Mouse (Mus musculus): ENCODE data around the gene Tnfsf12. TPM values are rescaled to one million over a fixed set of nuclear protein-coding genes. Genes with fewer than 3 reads are reported as not detected.
A peak's percentile ranks its signal among the peaks of the same experiment; 100 is the strongest.

Gene Tnfsf12
- polyA plus RNA-seq, 1 experiment = 3.3 TPM

DNA sequence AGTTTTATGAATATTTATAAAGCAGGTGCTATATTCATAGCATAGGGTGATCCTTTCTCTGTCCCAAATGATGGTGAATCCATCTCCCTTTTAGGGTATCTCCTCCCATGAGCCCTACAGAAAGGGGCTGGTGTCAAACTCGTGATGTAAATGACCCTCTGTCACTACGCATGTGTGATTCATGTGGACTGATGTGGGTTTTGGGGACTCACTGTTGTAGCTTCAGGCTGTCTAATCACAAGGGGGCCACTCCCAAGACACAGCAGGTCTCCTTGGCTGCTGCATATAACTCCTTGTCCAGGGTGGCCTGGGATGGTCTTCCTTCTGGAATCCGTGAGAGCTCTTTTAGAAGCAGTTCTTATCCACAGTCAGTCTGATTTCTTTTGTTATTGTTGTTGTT is 14.8 kb upstream of the Tnfsf12 start:
- no peak for TF ChIP-seq POLR2A (IDR thresholded peaks at IDR 0.05; ENCODE audit: control insufficient read depth, low read depth, low read length)
- TF ChIP-seq CTCF (IDR thresholded peaks at IDR 0.05; ENCODE audit: control insufficient read depth, insufficient read depth, insufficient replicate concordance, low read depth, low read length) = no peak
- Histone ChIP-seq H3K36me3 (ENCODE audit: control insufficient read depth, insufficient read depth, low read length) (no peaks in the 10 kb centered on the region), H3K4me3 (ENCODE audit: control insufficient read depth, low read depth, low read length) (no peak overlapping the region), H3K4me1 (ENCODE audit: control insufficient read depth, insufficient read depth, low read length) (peaks cover 4% of the 10 kb centered on the region), H3K27ac (ENCODE audit: control insufficient read depth, insufficient read depth, low read depth, low read length) (no peak overlapping the region), H3K27me3 (ENCODE audit: control insufficient read depth, insufficient read depth, low read length) (no peaks in the 10 kb centered on the region)

GRCm38 (mm10) chr11:69709554-69710446 is 14.2 kb upstream of the Tnfsf12 start:
- H3K36me3 ChIP-seq (ENCODE audit: control insufficient read depth, insufficient read depth, low read length) = no peaks in the 10 kb centered on the region
- no peaks in the 10 kb centered on the region for H3K27me3 ChIP-seq (ENCODE audit: control insufficient read depth, insufficient read depth, low read length)
- no peak overlapping the region for H3K4me3 ChIP-seq (ENCODE audit: control insufficient read depth, low read depth, low read length)
- TF ChIP-seq POLR2A (IDR thresholded peaks at IDR 0.05; ENCODE audit: control insufficient read depth, low read depth, low read length) (no peak), CTCF (IDR thresholded peaks at IDR 0.05; ENCODE audit: control insufficient read depth, insufficient read depth, insufficient replicate concordance, low read depth, low read length) (no peak)
- H3K27ac ChIP-seq (ENCODE audit: control insufficient read depth, insufficient read depth, low read depth, low read length) = no peak overlapping the region
- peaks cover 2% of the 10 kb centered on the region for H3K4me1 ChIP-seq (ENCODE audit: control insufficient read depth, insufficient read depth, low read length)

DNA sequence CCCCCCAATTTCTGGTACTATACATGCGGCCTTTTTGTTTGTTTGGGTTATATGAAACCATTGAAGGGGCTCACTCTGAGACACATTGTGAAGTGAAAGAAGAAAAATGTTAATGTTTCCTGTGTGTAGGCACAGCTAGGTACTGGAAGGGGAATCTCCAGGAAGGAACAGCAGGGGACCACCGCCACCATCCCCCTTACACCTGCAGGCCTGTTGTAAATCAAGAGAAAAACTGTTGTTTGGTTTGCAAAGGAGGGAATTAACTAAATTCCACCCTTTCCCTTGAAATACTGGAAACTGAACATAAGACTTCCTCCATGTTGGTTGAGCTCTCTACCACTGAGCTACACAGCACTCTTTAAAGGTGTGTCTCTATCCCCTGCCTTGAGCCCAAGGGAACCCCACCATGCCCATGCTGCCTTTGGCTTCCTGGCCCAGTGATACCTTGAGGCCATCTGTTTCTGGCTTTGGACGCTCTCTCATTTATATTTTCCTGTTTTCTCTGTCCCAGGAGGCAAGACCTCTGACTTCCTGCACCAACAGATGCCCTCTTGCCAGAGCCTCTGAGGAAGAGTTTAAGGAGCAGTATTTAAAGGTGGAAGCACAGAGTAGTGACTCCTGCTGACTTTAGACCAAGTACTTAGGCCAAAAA is 13.1 kb upstream of the Tnfsf12 start:
- H3K27me3 ChIP-seq (ENCODE audit: control insufficient read depth, insufficient read depth, low read length) = no peaks in the 10 kb centered on the region
- H3K36me3 ChIP-seq (ENCODE audit: control insufficient read depth, insufficient read depth, low read length) = no peaks in the 10 kb centered on the region
- H3K4me1 ChIP-seq (ENCODE audit: control insufficient read depth, insufficient read depth, low read length) = peaks cover 4% of the 10 kb centered on the region
- H3K27ac ChIP-seq (ENCODE audit: control insufficient read depth, insufficient read depth, low read depth, low read length) = no peak overlapping the region
- H3K4me3 ChIP-seq (ENCODE audit: control insufficient read depth, low read depth, low read length) = no peak overlapping the region
- no peak for TF ChIP-seq CTCF (IDR thresholded peaks at IDR 0.05; ENCODE audit: control insufficient read depth, insufficient read depth, insufficient replicate concordance, low read depth, low read length)
- no peak for TF ChIP-seq POLR2A (IDR thresholded peaks at IDR 0.05; ENCODE audit: control insufficient read depth, low read depth, low read length)

DNA sequence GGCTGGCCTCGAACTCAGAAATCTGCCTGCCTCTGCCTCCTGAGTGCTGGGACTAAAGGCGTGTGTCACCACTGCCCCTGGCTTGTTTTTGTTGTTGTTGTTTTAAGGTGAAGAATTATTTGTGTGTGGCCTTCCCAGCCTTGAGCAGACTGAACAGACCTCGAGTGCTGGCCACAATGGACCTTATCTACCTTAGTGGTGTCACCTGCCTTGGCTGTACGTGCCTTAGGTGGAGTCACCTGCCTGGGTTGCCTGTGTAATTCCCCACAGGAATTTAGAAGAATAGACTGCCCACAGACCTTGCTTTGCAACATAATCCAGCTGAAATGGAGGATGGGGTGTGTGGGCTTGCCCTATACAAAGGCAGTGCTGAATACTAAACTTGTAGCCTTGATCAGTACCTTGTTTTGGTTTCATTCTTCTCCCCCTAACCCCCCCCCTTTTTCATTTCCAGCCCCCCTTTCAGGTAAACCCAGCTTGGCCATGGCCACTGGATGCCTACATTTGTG is 12.3 kb upstream of the Tnfsf12 start:
- H3K27ac ChIP-seq (ENCODE audit: control insufficient read depth, insufficient read depth, low read depth, low read length) = no peak overlapping the region
- H3K27me3 ChIP-seq (ENCODE audit: control insufficient read depth, insufficient read depth, low read length) = no peaks in the 10 kb centered on the region
- H3K4me1 ChIP-seq (ENCODE audit: control insufficient read depth, insufficient read depth, low read length) = peaks cover 3% of the 10 kb centered on the region
- H3K4me3 ChIP-seq (ENCODE audit: control insufficient read depth, low read depth, low read length) = no peak overlapping the region
- TF ChIP-seq CTCF (IDR thresholded peaks at IDR 0.05; ENCODE audit: control insufficient read depth, insufficient read depth, insufficient replicate concordance, low read depth, low read length) = no peak
- TF ChIP-seq POLR2A (IDR thresholded peaks at IDR 0.05; ENCODE audit: control insufficient read depth, low read depth, low read length) = no peak
- H3K36me3 ChIP-seq (ENCODE audit: control insufficient read depth, insufficient read depth, low read length) = no peaks in the 10 kb centered on the region

DNA sequence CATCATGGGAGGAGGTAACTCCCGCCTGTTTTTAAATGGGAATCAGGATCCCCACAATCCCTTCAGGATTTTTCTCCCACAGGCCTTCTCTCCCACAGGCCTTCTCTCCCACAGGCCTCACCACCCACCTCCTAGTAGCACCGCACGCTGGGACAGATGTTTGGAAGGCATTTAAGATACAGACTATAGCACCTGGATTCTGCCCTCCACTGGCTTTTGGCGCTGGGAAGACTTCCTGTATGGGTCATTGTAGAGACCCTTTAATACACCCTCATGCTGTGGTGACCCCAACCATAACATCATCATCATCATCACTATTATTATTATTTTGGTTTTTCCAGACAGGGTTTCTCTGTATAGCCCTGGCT is 11.8 kb upstream of the Tnfsf12 start:
- no peak for TF ChIP-seq CTCF (IDR thresholded peaks at IDR 0.05; ENCODE audit: control insufficient read depth, insufficient read depth, insufficient replicate concordance, low read depth, low read length)
- TF ChIP-seq POLR2A (IDR thresholded peaks at IDR 0.05; ENCODE audit: control insufficient read depth, low read depth, low read length) = no peak
- H3K36me3 ChIP-seq (ENCODE audit: control insufficient read depth, insufficient read depth, low read length) = no peaks in the 10 kb centered on the region
- no peak overlapping the region for H3K4me3 ChIP-seq (ENCODE audit: control insufficient read depth, low read depth, low read length)
- peaks cover 2% of the 10 kb centered on the region for H3K4me1 ChIP-seq (ENCODE audit: control insufficient read depth, insufficient read depth, low read length)
- no peak overlapping the region for H3K27ac ChIP-seq (ENCODE audit: control insufficient read depth, insufficient read depth, low read depth, low read length)
- H3K27me3 ChIP-seq (ENCODE audit: control insufficient read depth, insufficient read depth, low read length) = no peaks in the 10 kb centered on the region

DNA sequence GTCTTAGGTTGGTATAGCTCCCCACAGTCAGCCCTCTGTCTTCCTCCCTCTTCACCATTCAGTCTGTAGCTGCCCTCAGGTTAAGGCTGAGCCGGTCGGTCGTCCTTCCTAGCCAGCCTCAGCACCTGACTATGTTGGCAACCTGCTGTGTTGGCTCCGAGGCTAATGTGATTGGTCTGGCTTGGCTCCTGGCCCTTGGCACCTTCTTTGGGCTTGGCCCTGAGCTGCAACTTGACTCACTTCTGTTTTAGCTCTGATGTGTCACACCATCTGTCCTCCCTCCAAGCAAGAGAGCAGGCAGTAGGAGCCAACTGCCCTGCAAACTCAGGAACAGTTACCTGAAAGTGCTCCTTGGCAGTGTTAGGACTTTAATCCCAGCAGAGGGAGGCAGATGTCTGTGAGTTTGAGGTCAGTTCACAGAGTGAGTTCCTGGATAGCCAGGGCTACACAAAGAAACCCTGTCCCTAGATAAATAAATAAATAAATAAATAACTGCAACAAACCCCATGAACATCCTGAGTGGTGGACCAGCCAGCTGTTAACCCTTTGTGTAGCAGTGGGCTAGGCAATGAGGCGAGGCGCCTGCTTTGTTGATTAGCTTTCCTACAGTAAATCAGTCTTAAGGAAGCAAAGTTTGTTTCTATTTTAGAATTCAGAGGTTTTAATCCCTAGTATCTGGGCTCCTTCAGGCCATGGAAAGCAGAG is 11.3 kb upstream of the Tnfsf12 start:
- H3K4me1 ChIP-seq (ENCODE audit: control insufficient read depth, insufficient read depth, low read length) = peaks cover 2% of the 10 kb centered on the region
- H3K4me3 ChIP-seq (ENCODE audit: control insufficient read depth, low read depth, low read length) = no peak overlapping the region
- H3K27me3 ChIP-seq (ENCODE audit: control insufficient read depth, insufficient read depth, low read length) = no peaks in the 10 kb centered on the region
- no peaks in the 10 kb centered on the region for H3K36me3 ChIP-seq (ENCODE audit: control insufficient read depth, insufficient read depth, low read length)
- TF ChIP-seq CTCF (IDR thresholded peaks at IDR 0.05; ENCODE audit: control insufficient read depth, insufficient read depth, insufficient replicate concordance, low read depth, low read length) (no peak), POLR2A (IDR thresholded peaks at IDR 0.05; ENCODE audit: control insufficient read depth, low read depth, low read length) (no peak)
- H3K27ac ChIP-seq (ENCODE audit: control insufficient read depth, insufficient read depth, low read depth, low read length) = peak overlapping the region; percentile 0; the same call in 1 of the 2 replicates

DNA sequence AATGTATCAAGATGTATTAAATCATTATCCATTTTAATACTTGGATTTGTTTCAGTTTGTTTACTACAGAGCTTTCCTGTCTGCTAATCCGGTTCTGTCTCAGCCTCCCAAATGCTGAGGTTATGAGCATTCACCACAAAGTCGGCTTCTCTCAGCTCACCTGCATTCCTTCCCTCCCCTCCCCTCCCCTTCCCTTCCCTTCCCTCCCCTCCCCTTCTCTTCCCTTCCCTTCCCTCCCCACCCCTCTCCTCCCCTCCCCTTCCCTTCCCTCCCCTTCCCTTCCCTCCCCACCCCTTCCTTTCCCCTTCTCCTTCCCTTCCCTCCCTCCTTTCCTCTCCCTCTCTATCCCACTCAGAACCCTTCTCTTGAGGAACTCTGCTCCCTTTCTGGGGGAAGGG is 9.0 kb upstream of the Tnfsf12 start:
- Histone ChIP-seq H3K27ac (ENCODE audit: control insufficient read depth, insufficient read depth, low read depth, low read length) (no peak overlapping the region), H3K4me3 (ENCODE audit: control insufficient read depth, low read depth, low read length) (no peak overlapping the region)
- no peak for TF ChIP-seq POLR2A (IDR thresholded peaks at IDR 0.05; ENCODE audit: control insufficient read depth, low read depth, low read length)
- TF ChIP-seq CTCF (IDR thresholded peaks at IDR 0.05; ENCODE audit: control insufficient read depth, insufficient read depth, insufficient replicate concordance, low read depth, low read length) = no peak

More for the DNA sequence above, 9.0 kb upstream of the Tnfsf12 start:
- no peaks in the 10 kb centered on the region for H3K27me3 ChIP-seq (ENCODE audit: control insufficient read depth, insufficient read depth, low read length)
- H3K36me3 ChIP-seq (ENCODE audit: control insufficient read depth, insufficient read depth, low read length) = no peaks in the 10 kb centered on the region
- H3K4me1 ChIP-seq (ENCODE audit: control insufficient read depth, insufficient read depth, low read length) = peaks cover 2% of the 10 kb centered on the region

Measured in testis, adult 2 months (tissue).